Mouse (Mus musculus): ENCODE measurements at regions not wholly inside any gene's neighbourhood (a gene's known extent, or its start where the extent isn't known, plus 50 kb on each side); places are given as distances from the start of the nearest gene placed in this dataset.
A peak's percentile ranks its signal among the peaks of the same experiment; 100 is the strongest.

DNA sequence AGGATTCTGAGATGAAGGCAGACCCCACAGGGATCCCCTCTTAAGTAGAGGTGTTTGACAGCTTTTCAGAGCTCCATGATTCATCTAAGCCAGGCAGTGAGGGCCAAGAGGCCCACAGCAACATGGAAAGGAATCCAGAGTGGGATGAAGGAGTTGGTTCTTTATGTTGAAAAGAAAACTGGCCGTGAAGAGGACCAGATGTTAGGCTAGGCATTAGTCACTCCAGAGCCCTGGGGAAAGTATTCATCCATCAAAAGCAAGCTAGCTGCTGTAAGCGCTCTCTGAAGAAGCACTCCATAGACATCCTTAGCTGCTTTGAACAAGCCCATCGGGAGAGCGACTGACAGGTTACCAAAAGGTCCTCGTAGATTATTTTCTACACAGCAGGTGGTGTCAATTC lies 383.6 kb downstream of the Cd83 start:
- TF ChIP-seq CTCF (IDR thresholded peaks at IDR 0.05; ENCODE audit: borderline replicate concordance, insufficient read depth, low read depth, low read length) = no peak
- Histone ChIP-seq H3K27ac (ENCODE audit: insufficient read depth, low read length) (no peak overlapping the region), H3K27me3 (ENCODE audit: control insufficient read depth, insufficient read depth, low read length) (no peaks in the 10 kb centered on the region), H3K4me1 (ENCODE audit: control insufficient read depth, insufficient read depth, low read length) (no peaks in the 10 kb centered on the region), H3K4me3 (replicated peaks; ENCODE audit: insufficient read depth, low read depth, low read length) (no peak overlapping the region)
- 84% methylated on average over 5 of the region's 5 CpGs for WGBS
- DNase-seq = no peak

DNA sequence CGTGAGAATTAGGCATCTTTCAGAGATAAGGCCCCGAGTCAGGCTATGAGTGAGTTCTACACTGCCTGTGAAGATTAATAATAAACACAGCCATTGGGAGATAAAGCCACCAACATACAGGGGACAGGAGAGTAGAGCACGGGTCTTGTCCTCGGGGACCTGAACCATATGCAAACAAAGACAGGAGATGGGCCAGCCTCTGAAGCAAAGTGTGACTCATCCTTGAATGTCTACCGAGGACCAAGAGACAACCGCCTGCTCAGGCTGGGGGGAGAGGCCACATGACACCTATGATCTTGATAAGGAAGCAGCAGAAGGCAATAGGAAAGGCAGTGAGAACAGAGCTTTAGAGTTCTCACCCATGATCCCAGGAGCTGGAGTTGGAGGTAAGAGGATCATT lies 387.1 kb downstream of the Cd83 start:
- WGBS = 74% methylated on average over 6 of the region's 6 CpGs
- no peak overlapping the region for H3K4me3 ChIP-seq (replicated peaks; ENCODE audit: insufficient read depth, low read depth, low read length)
- DNase-seq = no peak
- H3K27ac ChIP-seq (ENCODE audit: insufficient read depth, low read length) = no peak overlapping the region
- TF ChIP-seq CTCF (IDR thresholded peaks at IDR 0.05; ENCODE audit: borderline replicate concordance, insufficient read depth, low read depth, low read length) = no peak
- TF ChIP-seq POLR2A (IDR thresholded peaks at IDR 0.05; ENCODE audit: borderline replicate concordance, insufficient read depth, low read length) = no peak
- no peaks in the 10 kb centered on the region for H3K4me1 ChIP-seq (ENCODE audit: control insufficient read depth, insufficient read depth, low read length)
- H3K27me3 ChIP-seq (ENCODE audit: control insufficient read depth, insufficient read depth, low read length) = no peaks in the 10 kb centered on the region

DNA sequence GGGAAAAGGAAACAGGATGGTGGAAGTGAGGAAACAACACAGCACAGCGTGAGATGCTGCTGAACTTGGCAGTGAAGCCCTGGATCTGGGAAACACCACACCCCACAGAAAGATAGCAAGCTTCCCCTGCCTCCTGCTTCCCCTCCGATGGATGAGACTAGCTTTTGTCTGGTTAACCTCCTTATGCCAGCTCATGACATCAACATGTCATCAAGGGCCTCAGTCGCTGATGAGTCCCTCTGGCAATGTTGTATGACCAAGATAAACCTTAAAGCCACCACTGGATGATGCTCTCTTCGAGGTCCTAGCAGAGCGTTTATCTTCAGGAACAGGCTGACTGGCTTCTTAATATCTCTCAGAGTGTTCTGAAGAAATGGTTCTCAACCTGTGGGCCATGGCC lies 388.1 kb downstream of the Cd83 start:
- H3K4me3 ChIP-seq (replicated peaks; ENCODE audit: insufficient read depth, low read depth, low read length) = no peak overlapping the region

DNA sequence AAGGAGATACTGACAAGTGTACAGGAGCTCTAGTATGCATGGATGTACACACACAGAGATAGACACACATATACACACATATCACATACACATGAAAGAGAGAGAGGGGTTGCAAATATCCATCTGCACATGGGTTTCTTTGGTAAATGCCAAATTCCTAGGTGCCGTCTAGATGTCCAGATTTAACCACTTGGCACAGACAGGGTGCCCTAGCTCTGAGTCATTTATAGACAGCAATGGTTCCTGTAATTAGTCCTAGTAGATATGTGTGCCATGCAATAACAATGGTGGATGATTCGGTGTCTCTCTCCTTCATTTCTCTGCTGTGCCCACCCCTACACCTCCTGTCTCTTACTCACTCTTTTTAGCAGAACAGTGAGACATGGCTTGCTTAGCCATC lies 389.7 kb downstream of the Cd83 start:
- no peak for TF ChIP-seq POLR2A (IDR thresholded peaks at IDR 0.05; ENCODE audit: borderline replicate concordance, insufficient read depth, low read length)
- Histone ChIP-seq H3K4me3 (replicated peaks; ENCODE audit: insufficient read depth, low read depth, low read length) (no peak overlapping the region), H3K27me3 (ENCODE audit: control insufficient read depth, insufficient read depth, low read length) (no peaks in the 10 kb centered on the region), H3K27ac (ENCODE audit: insufficient read depth, low read length) (no peak overlapping the region), H3K4me1 (ENCODE audit: control insufficient read depth, insufficient read depth, low read length) (no peaks in the 10 kb centered on the region)
- DNase-seq = peak in 1 of 2 experiments; percentile 11
- WGBS = 63% methylated on average over 2 of the region's 2 CpGs

More for the DNA sequence above, 388.1 kb downstream of the Cd83 start:
- Histone ChIP-seq H3K27me3 (ENCODE audit: control insufficient read depth, insufficient read depth, low read length) (no peaks in the 10 kb centered on the region), H3K27ac (ENCODE audit: insufficient read depth, low read length) (no peak overlapping the region), H3K4me1 (ENCODE audit: control insufficient read depth, insufficient read depth, low read length) (no peaks in the 10 kb centered on the region)
- no peak for TF ChIP-seq POLR2A (IDR thresholded peaks at IDR 0.05; ENCODE audit: borderline replicate concordance, insufficient read depth, low read length)
- no peak for TF ChIP-seq CTCF (IDR thresholded peaks at IDR 0.05; ENCODE audit: borderline replicate concordance, insufficient read depth, low read depth, low read length)
- no peak for DNase-seq
- 75% methylated on average over 5 of the region's 5 CpGs for WGBS

DNA sequence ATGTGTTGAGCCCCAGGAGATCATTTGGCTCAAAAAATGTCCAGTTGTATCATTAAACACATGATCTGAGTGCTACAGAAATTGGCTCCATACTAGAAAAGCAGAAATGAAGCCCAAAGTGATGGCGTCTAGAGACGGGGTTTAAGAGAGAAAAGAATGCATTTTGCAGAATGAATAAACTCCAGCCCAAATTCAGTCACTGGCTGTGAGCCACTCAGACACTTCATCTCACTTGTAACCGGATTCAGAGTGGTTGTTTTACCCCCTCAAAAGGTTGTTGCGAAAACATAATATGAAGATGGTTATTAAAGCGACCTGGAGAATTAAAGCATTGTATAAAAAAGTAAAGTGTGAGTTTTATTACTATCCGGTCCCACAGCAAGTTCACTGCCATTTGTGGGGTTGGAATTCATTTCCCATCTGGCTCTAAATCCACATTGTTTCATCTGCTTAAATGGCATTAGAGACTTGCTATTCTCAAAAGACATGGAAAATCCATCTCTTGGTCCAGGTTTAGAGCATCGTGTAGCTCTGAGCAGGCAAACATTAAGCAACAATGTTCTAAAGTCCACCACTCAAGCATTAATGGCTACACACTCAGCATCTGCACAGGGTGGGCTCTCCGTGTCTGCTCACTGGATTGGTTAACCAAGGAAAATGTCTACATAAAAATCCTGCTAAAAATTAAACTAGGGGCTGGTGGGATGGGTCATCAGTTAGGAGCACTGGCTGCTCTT lies 390.9 kb downstream of the Cd83 start:
- Histone ChIP-seq H3K4me3 (replicated peaks; ENCODE audit: insufficient read depth, low read depth, low read length) (no peak overlapping the region), H3K27me3 (ENCODE audit: control insufficient read depth, insufficient read depth, low read length) (no peaks in the 10 kb centered on the region), H3K27ac (ENCODE audit: insufficient read depth, low read length) (no peak overlapping the region), H3K4me1 (ENCODE audit: control insufficient read depth, insufficient read depth, low read length) (no peaks in the 10 kb centered on the region)
- TF ChIP-seq CTCF (IDR thresholded peaks at IDR 0.05; ENCODE audit: borderline replicate concordance, insufficient read depth, low read depth, low read length) (no peak), POLR2A (IDR thresholded peaks at IDR 0.05; ENCODE audit: borderline replicate concordance, insufficient read depth, low read length) (no peak)
- DNase-seq = no peak
- 92% methylated on average over 8 of the region's 8 CpGs for WGBS

DNA sequence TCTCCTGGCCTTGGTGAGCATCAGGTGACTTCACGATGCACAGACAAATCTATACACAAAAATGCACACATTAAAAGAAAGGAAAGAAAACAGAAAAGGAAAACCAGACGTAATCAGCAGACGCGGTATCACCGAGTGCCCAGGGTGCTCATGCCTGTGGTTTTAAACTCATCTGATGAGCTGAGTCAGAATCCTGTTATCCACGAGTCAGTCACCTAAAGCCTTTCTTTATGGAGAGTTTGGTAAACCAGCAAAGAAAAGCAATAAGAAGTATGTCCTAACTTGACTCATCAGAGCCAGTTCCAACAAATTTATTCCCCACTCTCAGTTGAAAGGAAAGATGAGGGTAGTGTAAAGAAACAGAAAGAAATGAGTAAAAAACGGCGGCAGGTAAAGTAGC lies 391.5 kb downstream of the Cd83 start:
- Histone ChIP-seq H3K27ac (ENCODE audit: insufficient read depth, low read length) (no peak overlapping the region), H3K27me3 (ENCODE audit: control insufficient read depth, insufficient read depth, low read length) (no peaks in the 10 kb centered on the region), H3K4me1 (ENCODE audit: control insufficient read depth, insufficient read depth, low read length) (no peaks in the 10 kb centered on the region), H3K4me3 (replicated peaks; ENCODE audit: insufficient read depth, low read depth, low read length) (no peak overlapping the region)
- WGBS = 96% methylated on average over 8 of the region's 8 CpGs
- DNase-seq = no peak
- TF ChIP-seq POLR2A (IDR thresholded peaks at IDR 0.05; ENCODE audit: borderline replicate concordance, insufficient read depth, low read length) (no peak), CTCF (IDR thresholded peaks at IDR 0.05; ENCODE audit: borderline replicate concordance, insufficient read depth, low read depth, low read length) (no peak)

DNA sequence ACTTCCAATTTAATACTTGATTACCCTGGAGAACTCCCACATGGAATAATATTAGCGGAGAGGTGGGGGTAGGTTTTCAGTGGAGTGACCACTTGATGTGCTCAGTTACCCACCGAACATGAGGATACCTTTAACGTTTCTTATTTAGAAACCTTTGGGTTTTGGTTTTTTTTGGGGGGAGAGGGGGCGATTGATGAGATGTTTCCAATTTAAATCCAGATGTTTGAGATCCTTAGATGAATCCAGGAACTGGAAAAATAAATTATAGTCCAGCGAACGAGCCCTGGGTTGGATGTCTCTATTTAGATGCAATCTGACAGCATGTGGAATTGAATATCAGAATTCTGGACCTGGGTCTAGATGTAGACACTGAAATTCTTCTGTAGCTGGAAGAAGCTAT lies 393.4 kb downstream of the Cd83 start:
- Histone ChIP-seq H3K27ac (ENCODE audit: insufficient read depth, low read length) (no peak overlapping the region), H3K4me1 (ENCODE audit: control insufficient read depth, insufficient read depth, low read length) (no peaks in the 10 kb centered on the region), H3K27me3 (ENCODE audit: control insufficient read depth, insufficient read depth, low read length) (no peaks in the 10 kb centered on the region), H3K4me3 (replicated peaks; ENCODE audit: insufficient read depth, low read depth, low read length) (no peak overlapping the region)
- 71% methylated on average over 6 of the region's 6 CpGs for WGBS
- TF ChIP-seq POLR2A (IDR thresholded peaks at IDR 0.05; ENCODE audit: borderline replicate concordance, insufficient read depth, low read length) (no peak), CTCF (IDR thresholded peaks at IDR 0.05; ENCODE audit: borderline replicate concordance, insufficient read depth, low read depth, low read length) (no peak)
- DNase-seq = no peak

DNA sequence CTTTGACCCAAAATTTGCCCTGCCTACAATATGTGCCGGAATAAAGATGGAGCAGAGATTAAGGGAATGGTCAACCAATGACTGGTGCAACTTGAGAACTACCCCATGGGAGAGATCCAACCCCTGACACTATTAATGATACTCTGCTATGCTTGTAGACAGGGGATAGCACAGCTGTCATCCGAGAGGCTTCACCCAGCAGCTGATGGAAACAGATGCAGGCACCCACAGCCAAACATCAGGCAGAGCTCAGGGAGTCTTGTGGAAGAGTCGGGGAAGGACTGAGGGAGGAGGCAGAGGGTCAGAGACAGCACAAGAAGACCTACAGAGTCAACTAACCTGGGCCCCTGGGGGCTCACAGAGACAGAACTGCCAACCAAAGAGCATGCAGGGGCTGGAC lies 395.8 kb downstream of the Cd83 start:
- TF ChIP-seq POLR2A (IDR thresholded peaks at IDR 0.05; ENCODE audit: borderline replicate concordance, insufficient read depth, low read length) (no peak), CTCF (IDR thresholded peaks at IDR 0.05; ENCODE audit: borderline replicate concordance, insufficient read depth, low read depth, low read length) (no peak)
- no peak overlapping the region for H3K27ac ChIP-seq (ENCODE audit: insufficient read depth, low read length)

More for the DNA sequence above, 395.8 kb downstream of the Cd83 start:
- 91% methylated on average over 3 of the region's 3 CpGs for WGBS
- Histone ChIP-seq H3K27me3 (ENCODE audit: control insufficient read depth, insufficient read depth, low read length) (no peaks in the 10 kb centered on the region), H3K4me3 (replicated peaks; ENCODE audit: insufficient read depth, low read depth, low read length) (no peak overlapping the region), H3K4me1 (ENCODE audit: control insufficient read depth, insufficient read depth, low read length) (no peaks in the 10 kb centered on the region)
- no peak for DNase-seq

Data from cerebellum, adult 2 months (tissue).